Mouse (Mus musculus): ENCODE results near the gene Cd81. TPM values are rescaled to one million over a fixed set of nuclear protein-coding genes. Genes with fewer than 3 reads are reported as not detected.

Cd81 gene
- polyA plus RNA-seq, 1 experiment from 2014 or later, result 576 TPM

GRCm38 (mm10) chr7:143011226-143011625, 41.3 kb upstream of the Cd81 start:
- WGBS, result 76% methylated on average over 1 of the region's 1 CpGs
- peaks cover 53% of the 10 kb centered on the region for H3K4me1 ChIP-seq

GRCm38 (mm10) chr7:143012230-143012875, 40.2 kb upstream of the Cd81 start:
- no peak overlapping the region for H3K4me3 ChIP-seq (replicated peaks)
- no peaks in the 10 kb centered on the region for H3K27me3 ChIP-seq
- WGBS, result 61% methylated on average over 5 of the region's 5 CpGs
- no peak overlapping the region for H3K27ac ChIP-seq (replicated peaks)
- H3K36me3 ChIP-seq, result no peaks in the 10 kb centered on the region
- no peaks in the 10 kb centered on the region for H3K9me3 ChIP-seq (replicated peaks)
- no peak overlapping the region for H3K9ac ChIP-seq
- H3K4me1 ChIP-seq, result peaks cover 63% of the 10 kb centered on the region
- no peak overlapping the region for H3K4me2 ChIP-seq (replicated peaks)
- no peak for ATAC-seq (ENCODE audit: insufficient number of reproducible peaks, low FRiP score, low TSS enrichment, low read depth)

More at GRCm38 (mm10) chr7:143011226-143011625, 41.3 kb upstream of the Cd81 start:
- no peak overlapping the region for H3K9ac ChIP-seq
- H3K27me3 ChIP-seq, result no peaks in the 10 kb centered on the region
- ATAC-seq (ENCODE audit: insufficient number of reproducible peaks, low FRiP score, low TSS enrichment, low read depth), result no peak
- H3K9me3 ChIP-seq (replicated peaks), result no peaks in the 10 kb centered on the region
- H3K4me3 ChIP-seq (replicated peaks), result no peak overlapping the region
- no peaks in the 10 kb centered on the region for H3K36me3 ChIP-seq
- H3K27ac ChIP-seq (replicated peaks), result no peak overlapping the region
- H3K4me2 ChIP-seq (replicated peaks), result no peak overlapping the region

GRCm38 (mm10) chr7:143013420-143014178, 38.9 kb upstream of the Cd81 start:
- no peak overlapping the region for H3K4me3 ChIP-seq (replicated peaks)
- no peak overlapping the region for H3K27ac ChIP-seq (replicated peaks)
- H3K27me3 ChIP-seq, result no peaks in the 10 kb centered on the region
- H3K9me3 ChIP-seq (replicated peaks), result no peaks in the 10 kb centered on the region
- ATAC-seq (ENCODE audit: insufficient number of reproducible peaks, low FRiP score, low TSS enrichment, low read depth), result no peak
- no peaks in the 10 kb centered on the region for H3K36me3 ChIP-seq
- H3K4me2 ChIP-seq (replicated peaks), result no peak overlapping the region
- peaks cover 51% of the 10 kb centered on the region for H3K4me1 ChIP-seq
- no peak overlapping the region for H3K9ac ChIP-seq
- 70% methylated on average over 8 of the region's 8 CpGs for WGBS

GRCm38 (mm10) chr7:143014862-143015659, 37.5 kb upstream of the Cd81 start:
- Histone ChIP-seq H3K4me2 (replicated peaks) (no peak overlapping the region), H3K27me3 (no peaks in the 10 kb centered on the region), H3K36me3 (no peaks in the 10 kb centered on the region), H3K4me3 (replicated peaks) (no peak overlapping the region), H3K9ac (no peak overlapping the region), H3K9me3 (replicated peaks) (no peaks in the 10 kb centered on the region), H3K4me1 (peaks cover 37% of the 10 kb centered on the region), H3K27ac (replicated peaks) (no peak overlapping the region)
- no peak for ATAC-seq (ENCODE audit: insufficient number of reproducible peaks, low FRiP score, low TSS enrichment, low read depth)
- WGBS, result 80% methylated on average over 7 of the region's 7 CpGs

- WGBS, result 0% methylated on average over 1 of the region's 1 CpGs
- Histone ChIP-seq H3K4me3 (replicated peaks) (no peak overlapping the region), H3K9me3 (replicated peaks) (no peaks in the 10 kb centered on the region), H3K27me3 (no peaks in the 10 kb centered on the region), H3K36me3 (no peaks in the 10 kb centered on the region), H3K4me2 (replicated peaks) (no peak overlapping the region), H3K9ac (no peak overlapping the region), H3K4me1 (peaks cover 37% of the 10 kb centered on the region), H3K27ac (replicated peaks) (peak overlapping the region; percentile 66)
- 0 out of 2 replicates have a peak, but pooled peaks have one; percentile 30 for ATAC-seq (ENCODE audit: insufficient number of reproducible peaks, low FRiP score, low TSS enrichment, low read depth)
These were observed 36.6 kb upstream of the Cd81 start for GRCm38 (mm10) chr7:143015755-143016423.

- peak overlapping the region; percentile 66 for H3K27ac ChIP-seq (replicated peaks)
- no peak for ATAC-seq (ENCODE audit: insufficient number of reproducible peaks, low FRiP score, low TSS enrichment, low read depth)
- H3K27me3 ChIP-seq, result no peaks in the 10 kb centered on the region
- no peak overlapping the region for H3K4me2 ChIP-seq (replicated peaks)
- H3K9me3 ChIP-seq (replicated peaks), result no peaks in the 10 kb centered on the region
- 53% methylated on average over 9 of the region's 9 CpGs for WGBS
- H3K36me3 ChIP-seq, result no peaks in the 10 kb centered on the region
- H3K4me1 ChIP-seq, result peaks cover 42% of the 10 kb centered on the region
- H3K4me3 ChIP-seq (replicated peaks), result no peak overlapping the region
- H3K9ac ChIP-seq, result no peak overlapping the region
These were observed 36.0 kb upstream of the Cd81 start for GRCm38 (mm10) chr7:143016424-143017142.

- Histone ChIP-seq H3K9me3 (replicated peaks) (no peaks in the 10 kb centered on the region), H3K4me3 (replicated peaks) (no peak overlapping the region), H3K36me3 (no peaks in the 10 kb centered on the region), H3K27ac (replicated peaks) (no peak overlapping the region), H3K27me3 (no peaks in the 10 kb centered on the region), H3K9ac (no peak overlapping the region), H3K4me2 (replicated peaks) (no peak overlapping the region), H3K4me1 (peaks cover 42% of the 10 kb centered on the region)
- ATAC-seq (ENCODE audit: insufficient number of reproducible peaks, low FRiP score, low TSS enrichment, low read depth), result no peak
- WGBS, result 77% methylated on average over 4 of the region's 4 CpGs
These were observed 35.4 kb upstream of the Cd81 start for GRCm38 (mm10) chr7:143017181-143017580.

GRCm38 (mm10) chr7:143020040-143020439, 32.5 kb upstream of the Cd81 start:
- H3K9me3 ChIP-seq (replicated peaks), result no peaks in the 10 kb centered on the region
- H3K4me3 ChIP-seq (replicated peaks), result no peak overlapping the region
- H3K36me3 ChIP-seq, result 0 out of 2 replicates have a peak, but pooled peaks cover 6% of the 10 kb centered on the region
- H3K27ac ChIP-seq (replicated peaks), result no peak overlapping the region
- H3K4me1 ChIP-seq, result peaks cover 28% of the 10 kb centered on the region
- H3K9ac ChIP-seq, result no peak overlapping the region
- no peaks in the 10 kb centered on the region for H3K27me3 ChIP-seq
- no peak for ATAC-seq (ENCODE audit: insufficient number of reproducible peaks, low FRiP score, low TSS enrichment, low read depth)
- H3K4me2 ChIP-seq (replicated peaks), result no peak overlapping the region

GRCm38 (mm10) chr7:143020764-143021163, 31.8 kb upstream of the Cd81 start:
- 63% methylated on average over 3 of the region's 3 CpGs for WGBS
- no peak overlapping the region for H3K4me3 ChIP-seq (replicated peaks)
- no peak for ATAC-seq (ENCODE audit: insufficient number of reproducible peaks, low FRiP score, low TSS enrichment, low read depth)
- H3K4me2 ChIP-seq (replicated peaks), result no peak overlapping the region
- H3K4me1 ChIP-seq, result peaks cover 23% of the 10 kb centered on the region
- H3K9ac ChIP-seq, result no peak overlapping the region
- no peaks in the 10 kb centered on the region for H3K9me3 ChIP-seq (replicated peaks)
- no peak overlapping the region for H3K27ac ChIP-seq (replicated peaks)
- H3K27me3 ChIP-seq, result no peaks in the 10 kb centered on the region
- H3K36me3 ChIP-seq, result 0 out of 2 replicates have a peak, but pooled peaks cover 10% of the 10 kb centered on the region

- H3K4me2 ChIP-seq (replicated peaks), result no peak overlapping the region
- H3K9ac ChIP-seq, result no peak overlapping the region
- H3K36me3 ChIP-seq, result 0 out of 2 replicates have a peak, but pooled peaks cover 10% of the 10 kb centered on the region
- WGBS, result 48% methylated on average over 5 of the region's 5 CpGs
- no peak overlapping the region for H3K4me3 ChIP-seq (replicated peaks)
- H3K4me1 ChIP-seq, result peaks cover 15% of the 10 kb centered on the region; the same call in 1 of the 2 replicates
- ATAC-seq (ENCODE audit: insufficient number of reproducible peaks, low FRiP score, low TSS enrichment, low read depth), result no peak
- H3K27ac ChIP-seq (replicated peaks), result no peak overlapping the region
- H3K27me3 ChIP-seq, result no peaks in the 10 kb centered on the region
- H3K9me3 ChIP-seq (replicated peaks), result no peaks in the 10 kb centered on the region
These were observed 31.0 kb upstream of the Cd81 start for GRCm38 (mm10) chr7:143021356-143022164.

All from embryonic facial prominence, embryonic 15.5 days (tissue).